19 mouse cellular contexts compared by ENCODE assay signal in the genomic region with DNA sequence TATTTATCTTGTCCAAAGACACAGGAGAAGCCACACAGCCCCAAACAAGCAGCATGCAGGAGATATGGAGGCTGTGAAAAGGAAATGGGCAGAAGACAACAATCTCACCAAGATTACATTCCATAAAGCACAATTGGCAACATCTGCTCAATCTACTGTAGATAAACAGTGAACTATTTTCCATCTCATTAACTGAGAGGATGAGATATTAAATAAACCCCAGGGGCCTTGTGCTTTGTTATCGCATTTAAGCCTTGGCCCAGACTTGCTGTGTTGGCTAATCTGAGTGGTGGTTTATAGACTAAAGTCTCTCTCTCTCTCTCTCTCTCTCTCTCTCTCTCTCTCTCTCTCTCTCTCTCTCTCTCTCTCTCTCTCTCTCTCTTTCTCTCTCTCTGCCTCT.
DNase-seq lines count a peak whose midpoint lies in the region; ATAC-seq and TF ChIP-seq lines count a peak whose summit lies in the region.
"Had no signal": no experiment of that assay in that cellular context is flagged by ENCODE, and none has a peak within 500 bp of the region (broad histone marks: within the 10 kb centered on the region; RNA-seq: fewer than 3 reads in every experiment).

No protein-coding gene starts in this region.

- ATAC-seq in hindbrain, embryonic 14.5 days (ENCODE audit: low FRiP score), result peak; percentile 71; the same call in 1 of the 2 replicates
- ATAC-seq in hindbrain, postnatal 0 days, result no peak
- ATAC-seq in midbrain, embryonic 14.5 days (ENCODE audit: low FRiP score, low TSS enrichment), result no peak
- no peak for ATAC-seq in midbrain, embryonic 11.5 days (ENCODE audit: low FRiP score)
- ATAC-seq: forebrain, embryonic 13.5 days; forebrain, postnatal 0 days had no signal

- no peak overlapping the region for H3K27ac ChIP-seq in hindbrain, embryonic 14.5 days
- no peak overlapping the region for H3K27ac ChIP-seq in hindbrain, postnatal 0 days
- no peak overlapping the region for H3K27ac ChIP-seq in midbrain, embryonic 14.5 days (replicated peaks; ENCODE audit: low read depth, low read length)
- H3K27ac ChIP-seq in midbrain, embryonic 11.5 days (ENCODE audit: low read depth, low read length), result no peak overlapping the region
- H3K27ac ChIP-seq: embryonic facial prominence, embryonic 13.5 days; forebrain, embryonic 13.5 days; gastrocnemius, adult 2 months; heart, embryonic 13.5 days had no signal

- H3K4me1 ChIP-seq in hindbrain, embryonic 14.5 days (replicated peaks; ENCODE audit: control insufficient read depth, insufficient read depth, low read length), result no peaks in the 10 kb centered on the region
- no peaks in the 10 kb centered on the region for H3K4me1 ChIP-seq in hindbrain, postnatal 0 days (ENCODE audit: insufficient read depth, low read length)
- H3K4me1 ChIP-seq in midbrain, embryonic 14.5 days (ENCODE audit: control insufficient read depth, insufficient read depth, low read length), result no peaks in the 10 kb centered on the region
- no peaks in the 10 kb centered on the region for H3K4me1 ChIP-seq in midbrain, embryonic 11.5 days (ENCODE audit: control insufficient read depth, insufficient read depth, low read length)
- H3K4me1 ChIP-seq: embryonic facial prominence, embryonic 13.5 days; forebrain, embryonic 13.5 days; heart, embryonic 13.5 days had no signal

- H3K9me3 ChIP-seq in hindbrain, embryonic 14.5 days (ENCODE audit: control insufficient read depth, low read length), result no peaks in the 10 kb centered on the region
- no peaks in the 10 kb centered on the region for H3K9me3 ChIP-seq in hindbrain, postnatal 0 days (ENCODE audit: low read length)
- no peaks in the 10 kb centered on the region for H3K9me3 ChIP-seq in midbrain, embryonic 14.5 days (ENCODE audit: control insufficient read depth, low read length)
- no peaks in the 10 kb centered on the region for H3K9me3 ChIP-seq in midbrain, embryonic 11.5 days (ENCODE audit: control insufficient read depth, low read length)
- H3K9me3 ChIP-seq: embryonic facial prominence, embryonic 13.5 days; forebrain, embryonic 13.5 days; heart, embryonic 13.5 days had no signal

- TF ChIP-seq POLR2A in brain, embryonic 14.5 days (IDR thresholded peaks at IDR 0.05; ENCODE audit: borderline replicate concordance, extremely low read depth, insufficient read depth, insufficient read length, poor library complexity, severe bottlenecking), result no peak

- no peak for TF ChIP-seq CTCF in hindbrain, postnatal 0 days (IDR thresholded peaks at IDR 0.05; ENCODE audit: low read depth)
- TF ChIP-seq CTCF in brain, embryonic 14.5 days (IDR thresholded peaks at IDR 0.05; ENCODE audit: borderline replicate concordance, extremely low read depth, insufficient read depth, insufficient read length), result no peak

- peak; percentile 44 for DNase-seq in hindbrain, embryonic 14.5 days (ENCODE audit: low spot score)
- no peak for DNase-seq in hindbrain, postnatal 0 days (ENCODE audit: low spot score)
- peak; percentile 18 for DNase-seq in midbrain, embryonic 14.5 days
- DNase-seq in midbrain, embryonic 11.5 days (ENCODE audit: low spot score, missing footprints), result no peak
- peak; percentile 53 for DNase-seq in Muller cell, postnatal 12 days (ENCODE audit: inconsistent ontology term)
- DNase-seq in brain, embryonic 14.5 days (ENCODE audit: low read depth), result peak; percentile 39
- DNase-seq in ovary, adult 18-20 months (ENCODE audit: low spot score), result no peak
- DNase-seq in frontal cortex, postnatal 14 days (ENCODE audit: low spot score in 2 of 2), result no peak
- DNase-seq: adrenal gland, adult 8-10 months; cerebellum, adult 11-12 months; cerebellum, adult 9-10 months; cerebellum, postnatal 25 days; forebrain, postnatal 0 days; gastrocnemius, adult 2 months; gastrocnemius, postnatal 25 days; heart, postnatal 36 days had no signal

- no peaks in the 10 kb centered on the region for H3K36me3 ChIP-seq in hindbrain, embryonic 14.5 days (replicated peaks; ENCODE audit: control insufficient read depth, insufficient read depth)
- no peaks in the 10 kb centered on the region for H3K36me3 ChIP-seq in hindbrain, postnatal 0 days (ENCODE audit: insufficient read depth, low read length)
- H3K36me3 ChIP-seq in midbrain, embryonic 14.5 days (ENCODE audit: control insufficient read depth, insufficient read depth, low read length), result no peaks in the 10 kb centered on the region
- no peaks in the 10 kb centered on the region for H3K36me3 ChIP-seq in midbrain, embryonic 11.5 days (ENCODE audit: control insufficient read depth, insufficient read depth, low read length)
- H3K36me3 ChIP-seq: embryonic facial prominence, embryonic 13.5 days; heart, embryonic 13.5 days had no signal

- H3K4me2 ChIP-seq in hindbrain, embryonic 14.5 days (replicated peaks), result no peak overlapping the region
- no peak overlapping the region for H3K4me2 ChIP-seq in hindbrain, postnatal 0 days (ENCODE audit: low read depth, low read length)
- H3K4me2 ChIP-seq in midbrain, embryonic 14.5 days (ENCODE audit: low read length), result no peak overlapping the region
- no peak overlapping the region for H3K4me2 ChIP-seq in midbrain, embryonic 11.5 days
- H3K4me2 ChIP-seq: embryonic facial prominence, embryonic 13.5 days; forebrain, embryonic 13.5 days; heart, embryonic 13.5 days had no signal

- no peaks in the 10 kb centered on the region for H3K27me3 ChIP-seq in hindbrain, embryonic 14.5 days (ENCODE audit: control insufficient read depth, insufficient read depth, low read length)
- H3K27me3 ChIP-seq in hindbrain, postnatal 0 days (ENCODE audit: insufficient read depth, low read length), result no peaks in the 10 kb centered on the region
- no peaks in the 10 kb centered on the region for H3K27me3 ChIP-seq in midbrain, embryonic 14.5 days (ENCODE audit: control insufficient read depth, insufficient read depth, low read length)
- H3K27me3 ChIP-seq in midbrain, embryonic 11.5 days (ENCODE audit: control insufficient read depth, insufficient read depth, low read length), result no peaks in the 10 kb centered on the region
- H3K27me3 ChIP-seq: embryonic facial prominence, embryonic 13.5 days; forebrain, embryonic 13.5 days; heart, embryonic 13.5 days had no signal

- H3K9ac ChIP-seq in hindbrain, embryonic 14.5 days, result no peak overlapping the region
- no peak overlapping the region for H3K9ac ChIP-seq in hindbrain, postnatal 0 days (replicated peaks; ENCODE audit: low read length)
- no peak overlapping the region for H3K9ac ChIP-seq in midbrain, embryonic 14.5 days (replicated peaks; ENCODE audit: low read length)
- no peak overlapping the region for H3K9ac ChIP-seq in midbrain, embryonic 11.5 days (ENCODE audit: low read length)
- H3K9ac ChIP-seq: embryonic facial prominence, embryonic 13.5 days; forebrain, embryonic 13.5 days; forebrain, postnatal 0 days; heart, embryonic 13.5 days had no signal

- 46% methylated on average over 1 of the region's 1 CpGs for WGBS in hindbrain, embryonic 14.5 days
- WGBS in hindbrain, postnatal 0 days, result 44% methylated on average over 1 of the region's 1 CpGs
- WGBS in midbrain, embryonic 14.5 days, result 64% methylated on average over 1 of the region's 1 CpGs
- WGBS in midbrain, embryonic 11.5 days, result 77% methylated on average over 1 of the region's 1 CpGs

- H3K4me3 ChIP-seq in hindbrain, embryonic 14.5 days (replicated peaks; ENCODE audit: low read length), result no peak overlapping the region
- H3K4me3 ChIP-seq in hindbrain, postnatal 0 days (ENCODE audit: low read length), result no peak overlapping the region
- H3K4me3 ChIP-seq in midbrain, embryonic 14.5 days (replicated peaks; ENCODE audit: low read depth, low read length), result no peak overlapping the region
- no peak overlapping the region for H3K4me3 ChIP-seq in midbrain, embryonic 11.5 days (ENCODE audit: low read depth, low read length)
- H3K4me3 ChIP-seq: embryonic facial prominence, embryonic 13.5 days; forebrain, embryonic 13.5 days; gastrocnemius, adult 2 months; heart, embryonic 13.5 days had no signal

Comparison
In these comparisons a context has a peak if more than half of its experiments do, and no peak if none do; other contexts are left out.
1. DNase-seq: peak in hindbrain, embryonic 14.5 days (single experiment), midbrain, embryonic 14.5 days (single experiment), Muller cell, postnatal 12 days (single experiment) and brain, embryonic 14.5 days (single experiment); none in hindbrain, postnatal 0 days (single experiment), midbrain, embryonic 11.5 days (single experiment), ovary, adult 18-20 months (single experiment) and frontal cortex, postnatal 14 days (0 of 2).